Mouse (Mus musculus): ENCODE measurements around the gene Ctxn1.
A peak's percentile ranks its signal among the peaks of the same experiment; 100 is the strongest.

Ctxn1 gene

GRCm38 (mm10) chr8:4250306-4250970 is 8.6 kb downstream of the Ctxn1 start:
- DNase-seq (ENCODE audit: low read depth, low spot score) = peak; percentile 83

DNA sequence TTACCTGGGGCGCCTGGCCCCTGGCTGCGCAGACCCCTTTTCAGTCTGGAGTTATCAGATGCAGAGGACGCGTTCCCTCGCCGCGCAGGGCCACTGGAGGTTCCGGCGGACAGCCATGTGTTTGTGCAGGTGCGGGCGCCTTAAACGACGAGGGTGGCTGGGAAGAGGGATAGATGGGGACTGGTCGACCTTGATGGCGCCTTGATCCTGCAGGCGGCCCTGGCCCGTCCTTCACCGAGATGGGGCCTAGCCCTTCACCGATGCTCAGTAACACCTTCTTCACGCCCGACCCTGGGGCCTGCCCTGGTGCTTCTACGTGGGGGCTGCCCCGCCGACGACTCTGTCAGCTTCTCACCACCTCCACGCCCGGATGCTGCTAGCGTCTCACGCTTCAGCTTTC is 9.9 kb downstream of the Ctxn1 start:
- peak; percentile 79 for DNase-seq (ENCODE audit: low read depth, low spot score)

DNA sequence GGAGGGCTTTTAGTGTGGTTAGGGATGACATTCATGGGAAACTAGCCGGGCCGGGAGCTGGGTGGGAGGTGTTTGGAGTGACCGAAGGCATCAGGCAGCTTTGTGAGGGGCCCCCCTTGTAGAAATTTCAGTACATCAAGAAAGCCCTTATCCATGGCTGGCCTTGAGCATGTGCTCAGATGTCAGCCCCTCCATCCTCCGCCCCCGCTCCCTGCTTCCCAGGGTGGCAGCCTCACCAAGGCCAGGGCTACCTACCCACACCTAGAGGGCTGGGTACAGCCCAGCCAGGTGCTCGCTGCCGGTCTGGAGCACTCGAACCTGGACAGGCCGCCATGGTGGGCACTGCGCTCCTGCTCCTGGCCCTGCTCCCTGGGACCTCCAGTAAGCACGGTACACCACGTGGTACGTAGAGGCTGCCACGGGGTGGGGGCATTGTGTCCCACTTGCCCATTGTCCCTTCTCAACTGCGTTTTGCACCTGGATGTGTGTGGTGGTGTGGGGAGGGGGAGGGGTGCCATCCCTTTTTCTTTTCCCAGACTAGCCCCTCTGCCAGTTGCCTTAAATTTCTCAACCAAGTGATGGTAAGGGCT is 11.0 kb downstream of the Ctxn1 start, which contains the start of gene Tgfbr3l:
Gene Tgfbr3l (plus strand): TSS at position 264 of the 590 bp plus-strand sequence.
- no peak for DNase-seq (ENCODE audit: low read depth, low spot score)

- DNase-seq (ENCODE audit: low read depth, low spot score) = no peak
These were observed 11.8 kb downstream of the Ctxn1 start for GRCm38 (mm10) chr8:4247241-4247640.

- DNase-seq (ENCODE audit: low read depth, low spot score) = no peak
These were observed 13.3 kb downstream of the Ctxn1 start for GRCm38 (mm10) chr8:4245737-4246136.

- DNase-seq (ENCODE audit: low read depth, low spot score) = no peak
These were observed 14.0 kb downstream of the Ctxn1 start for GRCm38 (mm10) chr8:4245061-4245460.

DNA sequence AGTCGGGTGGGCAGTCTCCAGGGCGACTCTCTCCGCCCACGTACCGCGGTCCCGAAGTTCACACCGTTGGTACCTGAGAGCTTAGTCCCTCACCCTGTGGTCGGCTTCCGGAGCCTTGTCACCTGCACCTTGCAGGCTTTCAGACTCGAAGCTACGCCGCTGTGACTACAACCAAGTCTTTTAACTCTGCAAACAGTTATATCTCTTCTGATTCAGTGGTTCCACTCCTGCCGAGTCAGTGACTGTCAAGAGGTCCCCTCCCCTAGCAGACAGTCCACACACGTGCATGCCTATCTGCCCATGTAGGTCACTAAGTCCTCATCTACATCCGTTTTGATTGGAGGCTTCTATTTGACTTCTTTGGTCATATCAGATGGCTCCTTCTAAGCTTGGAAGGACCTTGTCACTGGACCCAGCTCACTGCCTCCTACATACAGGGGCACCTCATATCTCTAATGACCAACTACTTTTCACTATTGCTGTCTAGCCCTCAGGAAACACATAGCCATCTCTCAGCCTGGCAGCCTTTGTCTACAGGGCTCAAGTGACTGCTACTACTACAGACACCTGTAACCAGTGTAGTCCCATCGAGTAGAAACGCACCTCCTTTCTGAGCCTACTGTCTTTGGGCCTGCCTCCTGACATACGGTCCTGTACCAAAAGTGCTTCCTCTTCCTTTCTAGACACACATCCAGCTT is 19.7 kb downstream of the Ctxn1 start:
- no peak for DNase-seq (ENCODE audit: low read depth, low spot score)

- peak; percentile 100 for DNase-seq (ENCODE audit: low read depth, low spot score)
These were observed 20.5 kb downstream of the Ctxn1 start, which contains the start of the genes Map2k7 and Gm49320 for GRCm38 (mm10) chr8:4238434-4239192. Map2k7 (plus strand) TSS chr8:4238740. Gm49320 (plus strand) TSS chr8:4238865.

DNA sequence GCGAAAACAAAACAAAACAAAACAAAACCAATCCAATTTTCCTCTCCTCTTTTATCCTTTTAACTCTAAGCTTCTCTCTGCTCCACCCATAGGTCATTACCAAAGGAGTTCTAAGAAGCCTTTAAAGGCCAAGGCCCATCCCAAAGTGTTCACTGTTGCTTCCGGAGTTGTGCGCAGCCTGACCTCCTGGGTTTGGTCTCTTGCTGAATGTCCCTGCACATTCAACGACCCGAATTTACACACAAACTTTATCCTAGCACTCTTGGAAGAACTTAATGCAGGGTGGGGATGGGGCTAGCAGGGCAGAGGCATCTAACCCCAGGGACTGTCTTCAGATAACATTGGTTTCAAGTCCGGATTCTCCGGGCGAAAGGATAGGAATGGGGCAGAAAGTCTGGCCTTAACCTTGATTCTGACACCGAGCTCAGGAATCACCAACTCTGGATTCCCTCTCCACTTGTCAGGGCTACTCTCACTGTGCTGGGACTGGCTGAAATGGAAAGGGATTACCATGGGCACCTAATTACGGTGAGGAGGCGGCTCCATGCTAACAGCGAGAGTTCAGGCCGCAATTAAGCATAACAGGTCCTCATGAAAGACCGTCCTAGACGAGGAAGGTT is 21.1 kb downstream of the Ctxn1 start:
- DNase-seq (ENCODE audit: low read depth, low spot score) = peak; percentile 56

GRCm38 (mm10) chr8:4230612-4231351 is 28.3 kb downstream of the Ctxn1 start:
- no peak for DNase-seq (ENCODE audit: low read depth, low spot score)

- no peak for DNase-seq (ENCODE audit: low read depth, low spot score)
These were observed 29.3 kb downstream of the Ctxn1 start for GRCm38 (mm10) chr8:4229784-4230183.

- no peak for DNase-seq (ENCODE audit: low read depth, low spot score)
These were observed 31.2 kb downstream of the Ctxn1 start for GRCm38 (mm10) chr8:4227919-4228318.

DNA sequence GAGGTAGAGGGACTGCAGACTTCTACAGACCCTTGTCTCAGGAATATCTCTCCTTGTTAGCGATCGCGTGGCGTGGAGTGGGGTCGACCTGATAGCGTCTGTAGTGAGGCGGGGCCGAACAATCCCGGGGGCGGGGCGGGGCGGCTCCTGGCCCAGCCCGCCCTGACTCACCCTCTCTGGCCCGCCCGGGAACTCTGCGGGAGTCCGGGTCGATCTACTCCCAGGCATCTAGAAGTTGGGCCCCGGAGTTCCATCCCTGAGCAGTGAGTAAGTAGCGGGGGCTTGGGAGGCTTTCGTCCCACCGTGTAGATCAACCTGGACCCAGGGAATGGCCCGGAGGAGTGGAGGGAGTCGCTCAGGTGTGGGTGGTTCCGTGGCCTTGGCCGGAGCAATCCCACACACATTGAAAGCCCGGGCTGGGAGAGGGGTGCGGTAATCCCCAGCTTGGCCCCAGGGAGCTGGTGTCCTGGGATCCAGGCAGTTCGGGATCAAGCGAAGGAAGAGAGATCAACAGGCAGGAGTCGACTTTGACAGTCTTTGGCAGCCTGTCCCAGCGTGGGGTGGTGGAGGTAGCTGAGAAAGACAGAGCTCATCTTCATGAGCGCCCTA is 32.2 kb downstream of the Ctxn1 start, which contains the start of gene Lrrc8e:
Gene Lrrc8e (plus strand): TSS at position 89 of the 609 bp plus-strand sequence.
- no peak for DNase-seq (ENCODE audit: low read depth, low spot score)

GRCm38 (mm10) chr8:4226323-4226722 is 32.8 kb downstream of the Ctxn1 start:
- no peak for DNase-seq (ENCODE audit: low read depth, low spot score)

GRCm38 (mm10) chr8:4222059-4222458 is 37.0 kb downstream of the Ctxn1 start:
- DNase-seq (ENCODE audit: low read depth, low spot score) = no peak

- DNase-seq (ENCODE audit: low read depth, low spot score) = no peak
These were observed 39.5 kb downstream of the Ctxn1 start for GRCm38 (mm10) chr8:4219617-4220016.

- peak; percentile 89 for DNase-seq (ENCODE audit: low read depth, low spot score)
These were observed 42.1 kb downstream of the Ctxn1 start, which contains the start of gene Prr36 for GRCm38 (mm10) chr8:4216791-4217621. Prr36 (minus strand) TSS chr8:4217459.

GRCm38 (mm10) chr8:4216296-4216695 is 42.8 kb downstream of the Ctxn1 start:
- DNase-seq (ENCODE audit: low read depth, low spot score) = no peak

Data from ES-CJ7 (cell line).